In genomic region chr3:88460983-88461696, GRCm38 (mm10) we compare ENCODE assay signal across 8 mouse cellular contexts. TPM values are rescaled to one million over a fixed set of nuclear protein-coding genes. Genes with fewer than 3 reads are reported as not detected.
DNase-seq lines count a peak whose midpoint lies in the region; ATAC-seq and TF ChIP-seq lines count a peak whose summit lies in the region.

Gene Sema4a (minus strand): TSS chr3:88461182.

- WGBS in heart, embryonic 13.5 days = 35% methylated on average over 12 of the region's 12 CpGs
- WGBS in heart, embryonic 10.5 days = 35% methylated on average over 12 of the region's 12 CpGs
- WGBS in forebrain, postnatal 0 days = 27% methylated on average over 12 of the region's 12 CpGs
- 37% methylated on average over 12 of the region's 12 CpGs for WGBS in limb, embryonic 13.5 days
- WGBS in olfactory bulb, adult 2 months = 32% methylated on average over 12 of the region's 12 CpGs

- H3K4me3 ChIP-seq in heart, embryonic 13.5 days = no peak within 1 kb of the TSS
- H3K4me3 ChIP-seq in heart, embryonic 10.5 days = no peak within 1 kb of the TSS
- no peak within 1 kb of the TSS for H3K4me3 ChIP-seq in MEL (ENCODE audit: control insufficient read depth in 1 of 2, insufficient read depth in 1 of 2, low read depth in 2 of 2, low read length in 2 of 2)
- no peak within 1 kb of the TSS for H3K4me3 ChIP-seq in forebrain, postnatal 0 days (ENCODE audit: low read depth, low read length)
- no peak within 1 kb of the TSS for H3K4me3 ChIP-seq in limb, embryonic 13.5 days
- H3K4me3 ChIP-seq in olfactory bulb, adult 2 months (ENCODE audit: insufficient read depth, low read depth, low read length) = peak within 1 kb of the TSS; percentile 28

- peaks cover 5% of the 10 kb centered on the region for H3K4me1 ChIP-seq in heart, embryonic 13.5 days
- H3K4me1 ChIP-seq in heart, embryonic 10.5 days = peaks cover 27% of the 10 kb centered on the region
- H3K4me1 ChIP-seq in MEL (ENCODE audit: control insufficient read depth in 1 of 2, insufficient read depth in 2 of 2, low read length in 2 of 2) = peaks cover 15 to 24% of the 10 kb centered on the region in 2 experiments
- peaks cover 17% of the 10 kb centered on the region; the same call in 1 of the 2 replicates for H3K4me1 ChIP-seq in forebrain, postnatal 0 days (ENCODE audit: insufficient read depth)
- peaks cover 22% of the 10 kb centered on the region for H3K4me1 ChIP-seq in limb, embryonic 13.5 days
- peaks cover 38% of the 10 kb centered on the region for H3K4me1 ChIP-seq in olfactory bulb, adult 2 months (ENCODE audit: control insufficient read depth, insufficient read depth, low read length)

- no peak for TF ChIP-seq RAD21 in MEL (IDR thresholded peaks at IDR 0.05; ENCODE audit: low read depth, low read length)

- no peak for TF ChIP-seq EP300 in MEL (IDR thresholded peaks at IDR 0.05; ENCODE audit: low read depth in 1 of 2, low read length in 2 of 2)

- no peak for TF ChIP-seq CTCF in MEL (IDR thresholded peaks at IDR 0.05 in 2 of 3, conservative IDR thresholded peaks at IDR 0.05 in 1 of 3; ENCODE audit: control insufficient read depth in 1 of 3, insufficient read depth in 1 of 3, low read depth in 2 of 3, low read length in 3 of 3, poor library complexity in 1 of 3, severe bottlenecking in 1 of 3)
- TF ChIP-seq CTCF in forebrain, postnatal 0 days (IDR thresholded peaks at IDR 0.05; ENCODE audit: low read depth) = no peak
- no peak for TF ChIP-seq CTCF in olfactory bulb, adult 2 months (IDR thresholded peaks at IDR 0.05; ENCODE audit: insufficient read depth, low read depth, low read length)

- no peak for ATAC-seq in heart, embryonic 13.5 days (ENCODE audit: extremely low read depth, insufficient number of reproducible peaks, low FRiP score, low TSS enrichment)
- ATAC-seq in forebrain, postnatal 0 days = peak; percentile 39
- peak; percentile 36; the same call in 1 of the 2 replicates for ATAC-seq in limb, embryonic 13.5 days (ENCODE audit: low FRiP score, low read depth)

- H3K27me3 ChIP-seq in heart, embryonic 13.5 days (replicated peaks) = peaks cover 65% of the 10 kb centered on the region
- H3K27me3 ChIP-seq in heart, embryonic 10.5 days (ENCODE audit: insufficient read depth, poor library complexity, severe bottlenecking) = peaks cover 52% of the 10 kb centered on the region
- H3K27me3 ChIP-seq in MEL (ENCODE audit: control insufficient read depth in 1 of 2, insufficient read depth in 2 of 2, low read length in 2 of 2) = no peaks in the 10 kb centered on the region
- no peaks in the 10 kb centered on the region for H3K27me3 ChIP-seq in forebrain, postnatal 0 days (ENCODE audit: insufficient read depth, low read length)
- H3K27me3 ChIP-seq in limb, embryonic 13.5 days = 0 out of 2 replicates have a peak, but pooled peaks cover 18% of the 10 kb centered on the region

- TF ChIP-seq POLR2A in MEL (IDR thresholded peaks at IDR 0.05; ENCODE audit: control insufficient read depth in 1 of 2, insufficient read depth in 1 of 2, low read depth in 1 of 2, low read length in 2 of 2, poor library complexity in 1 of 2) = no peak
- TF ChIP-seq POLR2A in olfactory bulb, adult 2 months (IDR thresholded peaks at IDR 0.05; ENCODE audit: insufficient read depth, low read depth, low read length) = no peak

- no peaks in the 10 kb centered on the region for H3K9me3 ChIP-seq in heart, embryonic 13.5 days
- H3K9me3 ChIP-seq in heart, embryonic 10.5 days = no peaks in the 10 kb centered on the region
- H3K9me3 ChIP-seq in MEL (replicated peaks; ENCODE audit: insufficient read depth, low read length) = no peaks in the 10 kb centered on the region
- no peaks in the 10 kb centered on the region for H3K9me3 ChIP-seq in forebrain, postnatal 0 days (ENCODE audit: low read length)
- no peaks in the 10 kb centered on the region for H3K9me3 ChIP-seq in limb, embryonic 13.5 days

- no peak within 1 kb of the TSS for H3K4me2 ChIP-seq in heart, embryonic 13.5 days
- no peak within 1 kb of the TSS for H3K4me2 ChIP-seq in forebrain, postnatal 0 days (ENCODE audit: low read depth)
- peak within 1 kb of the TSS; percentile 20; the same call in 1 of the 2 replicates for H3K4me2 ChIP-seq in limb, embryonic 13.5 days (replicated peaks)

- peak within 1 kb of the TSS; percentile 14; the same call in 1 of the 2 replicates for H3K9ac ChIP-seq in heart, embryonic 13.5 days
- no peak within 1 kb of the TSS for H3K9ac ChIP-seq in MEL (ENCODE audit: control insufficient read depth, low read depth, low read length, poor library complexity, severe bottlenecking)
- 0 out of 2 replicates have a peak within 1 kb of the TSS, but pooled peaks have one; percentile 3 for H3K9ac ChIP-seq in forebrain, postnatal 0 days
- H3K9ac ChIP-seq in limb, embryonic 13.5 days = 0 out of 2 replicates have a peak within 1 kb of the TSS, but pooled peaks have one; percentile 6

- H3K27ac ChIP-seq in heart, embryonic 13.5 days (replicated peaks) = no peak within 1 kb of the TSS
- H3K27ac ChIP-seq in heart, embryonic 10.5 days = no peak within 1 kb of the TSS; the same call in 1 of the 2 replicates
- no peak within 1 kb of the TSS for H3K27ac ChIP-seq in MEL (ENCODE audit: control insufficient read depth, low read depth, low read length)
- peak within 1 kb of the TSS; percentile 29; the same call in 1 of the 2 replicates for H3K27ac ChIP-seq in forebrain, postnatal 0 days (ENCODE audit: low read depth, low read length)
- no peak within 1 kb of the TSS for H3K27ac ChIP-seq in limb, embryonic 13.5 days
- peak within 1 kb of the TSS; percentile 67 for H3K27ac ChIP-seq in olfactory bulb, adult 2 months (ENCODE audit: insufficient read depth, low read depth, low read length)

- DNase-seq in heart, embryonic 10.5 days (ENCODE audit: low spot score) = no peak
- DNase-seq in MEL (ENCODE audit: low read depth, low spot score) = no peak
- peak; percentile 56 for DNase-seq in forebrain, postnatal 0 days
- no peak for DNase-seq in cerebellum, postnatal 36 days
- no peak for DNase-seq in heart, postnatal 4 days

- H3K36me3 ChIP-seq in heart, embryonic 13.5 days = no peaks in the 10 kb centered on the region
- no peaks in the 10 kb centered on the region for H3K36me3 ChIP-seq in heart, embryonic 10.5 days
- peaks cover 0 to 21% of the 10 kb centered on the region in 2 experiments; a peak in 2 of 4 replicates for H3K36me3 ChIP-seq in MEL (ENCODE audit: control insufficient read depth in 1 of 2, insufficient read depth in 2 of 2, low read length in 2 of 2)
- H3K36me3 ChIP-seq in forebrain, postnatal 0 days (ENCODE audit: insufficient read depth) = no peaks in the 10 kb centered on the region
- no peaks in the 10 kb centered on the region for H3K36me3 ChIP-seq in limb, embryonic 13.5 days

- no peaks in the 10 kb centered on the region for H3K79me2 ChIP-seq in MEL (ENCODE audit: control insufficient read depth, insufficient read depth, low read length, poor library complexity)

TF ChIP-seq in MEL, 35 proteins besides CTCF, POLR2A, EP300 and RAD21:
- TF ChIP-seq KAT2A (conservative IDR thresholded peaks at IDR 0.05; ENCODE audit: low read depth, low read length) (no peak), NRF1 (IDR thresholded peaks at IDR 0.05; ENCODE audit: insufficient read depth, low read depth, low read length, poor library complexity, severe bottlenecking) (no peak), ZKSCAN1 (IDR thresholded peaks at IDR 0.05; ENCODE audit: low read depth, low read length) (no peak), MAX (IDR thresholded peaks at IDR 0.05; ENCODE audit: low read length) (no peak), TCF12 (IDR thresholded peaks at IDR 0.05; ENCODE audit: low read depth, low read length) (no peak), SIN3A (IDR thresholded peaks at IDR 0.05; ENCODE audit: low read length) (no peak), GATA1 (IDR thresholded peaks at IDR 0.05; ENCODE audit: low read depth, low read length) (no peak), ZMIZ1 (IDR thresholded peaks at IDR 0.05; ENCODE audit: low read depth, low read length) (no peak), ETS1 (IDR thresholded peaks at IDR 0.05; ENCODE audit: low read depth, low read length) (no peak), GABPA (IDR thresholded peaks at IDR 0.05; ENCODE audit: low read depth, low read length) (no peak), SMC3 (IDR thresholded peaks at IDR 0.05; ENCODE audit: low read depth, low read length) (no peak), CHD1 (IDR thresholded peaks at IDR 0.05; ENCODE audit: low read depth, low read length) (no peak)

RNA-seq across cellular contexts. Expression of gene Sema4a, which starts in this region (rescaled TPM):
- 1.3 and 1.7 TPM in 2 replicates for polyA plus RNA-seq in heart, embryonic 13.5 days (2015; fragmentation: Nextera tagmentation; extraction: Ambion mirVana)
- 1.7 and 4.3 TPM in 2 replicates for polyA plus RNA-seq in heart, embryonic 10.5 days (2016; fragmentation: Nextera tagmentation; extraction: Ambion mirVana)
- total RNA-seq in MEL (2012; rRNA removed) = 31.4 and 45.3 TPM in 2 replicates
- 10 to 100 TPM in 1 of 2 experiments, not detected in 1; 33.5 TPM for polyA plus RNA-seq in MEL (2012; ENCODE audit: insufficient read depth in 1 of 2, insufficient read length in 2 of 2, low read depth in 1 of 2, low replicate concordance in 2 of 2, missing spikeins in 1 of 2)
- total RNA-seq in forebrain, postnatal 0 days (2014; rRNA removed) = 31.5 and 33.0 TPM in 2 replicates
- polyA plus RNA-seq in forebrain, postnatal 0 days (2015; fragmentation: Nextera tagmentation; extraction: Ambion mirVana) = 19.1 and 25.8 TPM in 2 replicates
- polyA plus RNA-seq in limb, embryonic 13.5 days (2015; fragmentation: Nextera tagmentation; extraction: Ambion mirVana) = 7.9 and 9.9 TPM in 2 replicates
- polyA plus RNA-seq in olfactory bulb, adult 2 months (2012; ENCODE audit: insufficient read depth, insufficient read length, low replicate concordance, missing spikeins) = not detected in 2 replicates
- total RNA-seq in heart, postnatal 4 days (2021) = 1 to 10 TPM; 1.5 to 1.7 TPM

Comparison
In these comparisons a context has a peak if more than half of its experiments do, and no peak if none do; other contexts are left out.
1. RNA of gene Sema4a (total RNA-seq): 31.4 to 45.3 TPM in MEL and 31.5 to 33.0 TPM in forebrain, postnatal 0 days; 1.5 to 1.7 TPM in heart, postnatal 4 days; every median in the first group is over 10 times any median in the second.
2. H3K27ac ChIP-seq: peak in forebrain, postnatal 0 days (single experiment) and olfactory bulb, adult 2 months (single experiment); none in heart, embryonic 13.5 days (single experiment), heart, embryonic 10.5 days (single experiment), MEL (single experiment) and limb, embryonic 13.5 days (single experiment).